Mouse (Mus musculus) yolk sac, embryonic 10.5 days (tissue): ENCODE results near the gene Diras2.

Experiments
- DNase-seq: peaks from one replicate; pipeline ENCODE4 v3.0.0-alpha.2; 2017; ENCODE audit warnings: low spot score

The Diras2 gene

DNA sequence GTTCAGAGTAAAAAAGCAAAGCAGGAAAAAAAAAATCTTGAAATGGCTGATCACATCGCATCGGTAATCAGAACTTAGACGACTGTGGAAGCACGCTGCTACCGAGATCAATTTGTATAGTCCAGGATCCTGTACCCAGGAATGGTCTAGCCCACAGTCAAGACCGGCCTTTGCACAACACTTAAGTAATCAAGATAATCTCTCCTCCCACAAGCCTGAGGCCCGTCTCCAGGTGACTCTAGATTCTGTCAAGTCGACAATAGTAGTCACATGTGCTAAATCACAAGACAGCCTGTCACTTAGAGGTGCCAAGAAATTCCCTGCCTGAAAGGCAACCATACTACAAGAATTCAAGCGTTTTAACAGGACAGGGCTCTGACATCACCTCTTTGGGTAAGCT lies at the start of gene Diras2:
Diras2 (minus strand) TSS at position 159 of the 400 bp plus-strand sequence.
- peak; percentile 49 for DNase-seq

DNA sequence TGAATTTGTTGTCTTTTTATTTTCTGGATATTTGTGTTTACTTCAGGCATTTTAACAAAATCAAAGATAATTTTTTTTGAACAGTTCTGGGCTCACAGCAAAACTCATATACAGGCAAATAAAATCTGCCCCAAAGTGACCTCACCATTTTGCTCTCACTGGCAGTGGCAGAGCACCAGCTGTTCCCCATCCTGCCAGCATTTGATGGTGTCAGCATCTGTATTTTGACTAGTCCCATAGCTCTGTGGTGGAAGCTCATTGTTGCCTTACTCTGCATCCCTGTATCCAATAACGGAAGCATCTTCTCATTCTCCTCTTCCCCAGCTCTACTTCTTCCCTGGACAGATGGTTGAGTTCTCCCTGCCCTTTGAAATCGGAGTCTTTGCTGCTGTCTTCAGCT lies 47.7 kb upstream of the Diras2 start:
- DNase-seq: no peak

GRCm38 (mm10) chr13:52577939-52578338 lies 46.9 kb upstream of the Diras2 start:
- no peak for DNase-seq

GRCm38 (mm10) chr13:52577326-52577920 lies 46.3 kb upstream of the Diras2 start:
- no peak for DNase-seq

DNA sequence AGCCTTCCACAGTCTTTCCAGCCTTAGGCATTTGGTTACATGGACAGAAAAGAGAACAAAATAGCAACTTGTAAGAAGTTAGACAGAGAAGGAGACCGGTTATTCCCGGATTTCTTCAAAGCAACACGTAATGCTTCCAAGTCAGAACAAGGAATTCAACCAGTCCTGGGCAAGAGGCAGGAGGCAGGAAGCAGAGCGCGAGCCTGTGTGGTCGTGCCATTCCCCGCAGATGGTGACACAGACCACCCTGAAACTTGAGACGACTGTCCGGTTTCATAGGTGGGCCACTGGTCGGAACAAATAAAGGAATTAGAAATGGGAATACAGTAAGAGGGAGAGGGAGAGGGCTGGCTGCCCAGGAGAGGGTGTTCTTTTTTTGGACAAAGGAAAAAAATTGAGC lies 45.8 kb upstream of the Diras2 start:
- DNase-seq: no peak

DNA sequence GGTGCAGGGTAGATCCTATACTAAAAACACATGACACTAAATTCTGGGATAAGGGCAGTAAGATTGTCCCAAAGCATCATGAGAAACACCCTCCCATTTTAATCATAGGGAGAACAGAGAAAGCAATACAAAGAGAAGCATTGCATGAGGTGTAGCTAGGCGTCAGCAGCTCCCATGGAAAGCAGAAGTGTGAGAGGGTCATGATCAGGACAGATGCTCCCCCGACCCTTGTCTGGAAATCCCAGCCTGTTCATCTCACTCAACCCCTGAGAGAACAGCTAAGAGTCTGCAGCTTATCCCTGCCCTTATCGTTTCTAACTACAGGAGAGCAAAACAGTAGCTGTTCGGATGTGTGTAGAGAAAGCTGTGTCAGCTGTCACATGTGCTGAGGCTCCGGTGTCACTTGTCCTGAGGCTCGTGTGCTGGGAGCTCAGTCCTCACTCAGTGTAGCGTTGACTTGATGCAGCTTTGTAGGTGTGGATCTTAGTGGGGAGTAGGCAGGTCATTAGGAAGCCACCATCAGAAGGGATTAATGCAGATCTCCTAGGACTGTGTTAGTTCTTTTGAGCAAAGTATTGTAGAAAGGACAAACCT lies 45.0 kb upstream of the Diras2 start:
- DNase-seq: no peak

DNA sequence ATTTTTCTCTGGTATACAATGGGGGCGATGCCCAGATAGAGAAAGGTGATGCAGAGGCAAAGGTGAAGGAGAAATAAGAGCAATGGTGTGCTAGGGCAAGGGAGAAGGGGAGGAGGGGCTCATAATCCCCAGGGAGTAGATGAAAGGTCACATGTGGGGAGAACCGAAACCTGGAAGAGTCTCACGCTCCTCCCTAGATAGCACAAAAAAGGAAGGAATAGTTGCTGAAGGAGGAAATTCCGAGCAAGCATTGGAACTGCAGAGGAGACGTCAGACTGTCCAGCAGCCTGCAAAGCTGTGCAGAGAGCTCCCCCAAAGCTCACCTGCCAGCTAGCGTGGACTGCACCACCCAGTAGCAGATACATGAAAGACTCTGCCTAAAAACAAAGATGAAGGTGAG lies 44.4 kb upstream of the Diras2 start:
- no peak for DNase-seq

DNA sequence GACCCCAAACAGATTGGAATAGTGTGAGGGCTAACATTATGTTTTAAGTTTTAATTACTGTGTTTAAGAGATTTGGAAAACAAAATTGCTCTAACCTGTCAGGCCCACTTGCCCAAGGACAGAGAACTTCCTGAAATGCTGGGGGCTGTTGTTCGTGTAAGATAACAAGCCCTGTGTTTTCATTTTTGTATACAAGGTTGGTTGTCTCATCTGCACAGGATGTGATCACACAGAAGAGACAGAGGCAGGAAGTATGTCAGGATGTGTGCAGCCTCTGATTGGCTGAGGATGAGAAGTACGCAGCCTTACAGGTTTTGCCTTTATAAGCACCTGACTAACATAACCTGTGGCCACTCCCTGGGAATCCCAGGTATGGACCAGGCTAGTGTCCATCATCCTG lies 43.2 kb upstream of the Diras2 start:
- no peak for DNase-seq

DNA sequence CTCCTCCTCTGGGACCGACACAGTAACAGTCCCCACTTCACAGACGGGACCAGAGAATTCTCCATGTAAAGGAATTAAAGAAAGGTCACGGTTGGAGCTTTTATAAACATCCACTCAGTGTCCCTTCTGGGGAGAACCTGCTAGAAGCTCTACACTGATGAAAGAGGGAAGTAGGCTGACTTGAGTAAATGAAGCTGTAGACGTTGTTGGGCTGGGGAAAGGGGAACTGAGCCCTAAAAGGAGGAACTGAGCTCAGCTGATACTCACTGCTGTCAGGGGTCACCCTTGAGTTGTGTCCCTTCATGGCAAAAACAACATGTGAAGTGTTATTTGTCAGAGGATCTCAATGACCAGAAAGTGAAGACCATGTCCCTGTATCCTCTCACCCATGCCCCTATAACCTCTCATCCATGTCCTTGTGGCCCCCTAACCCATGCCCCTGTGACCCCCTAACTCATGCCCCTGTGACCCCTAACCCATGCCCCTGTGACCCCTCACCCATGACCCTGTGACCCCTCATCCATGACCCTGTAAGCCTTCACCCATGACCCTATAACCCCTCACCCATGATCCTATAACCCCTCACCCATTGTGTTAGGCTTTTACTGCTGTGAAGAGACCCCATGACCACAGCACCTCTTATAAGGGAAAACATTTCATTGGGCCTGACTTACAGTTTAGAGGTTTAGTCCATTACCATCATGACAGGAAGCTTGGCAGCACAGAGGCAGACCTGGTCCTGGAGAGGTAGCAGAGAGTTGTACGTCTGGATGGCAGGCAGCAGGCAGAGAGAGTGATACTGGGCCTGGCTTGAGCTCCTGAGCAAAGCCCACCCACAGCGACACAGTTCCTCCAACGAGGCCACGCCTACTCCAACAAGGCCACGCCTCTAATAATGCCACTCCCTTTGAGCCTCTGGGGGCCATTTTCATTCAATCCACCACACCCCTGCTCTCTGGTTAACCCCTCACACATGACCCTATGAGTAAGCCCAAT lies 41.7 kb upstream of the Diras2 start:
- DNase-seq: no peak

- no peak for DNase-seq
Observed at GRCm38 (mm10) chr13:52571591-52572384, 40.7 kb upstream of the Diras2 start.

- no peak for DNase-seq
Observed at GRCm38 (mm10) chr13:52570276-52570675, 39.2 kb upstream of the Diras2 start.

GRCm38 (mm10) chr13:52569194-52569769 lies 38.2 kb upstream of the Diras2 start:
- no peak for DNase-seq

DNA sequence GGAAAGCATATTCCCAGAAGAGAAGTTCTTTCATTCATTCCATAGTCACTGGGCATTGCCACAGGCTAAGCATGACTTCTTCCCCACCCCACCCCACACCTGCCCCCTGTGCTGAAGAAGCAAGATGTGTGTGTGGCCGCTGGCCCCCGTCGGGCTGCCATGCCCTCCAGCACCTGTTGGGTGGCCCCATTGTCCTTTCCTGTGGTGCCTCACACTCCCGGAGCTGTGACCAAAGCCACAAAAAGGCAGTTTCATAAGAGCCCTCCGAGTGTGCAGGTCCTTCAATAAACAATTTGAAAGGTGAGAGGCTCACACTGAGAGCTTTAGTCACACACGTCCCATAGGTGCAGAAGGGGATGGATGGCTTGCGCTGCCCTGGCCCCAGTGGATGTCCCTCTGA lies 35.7 kb upstream of the Diras2 start:
- no peak for DNase-seq

DNA sequence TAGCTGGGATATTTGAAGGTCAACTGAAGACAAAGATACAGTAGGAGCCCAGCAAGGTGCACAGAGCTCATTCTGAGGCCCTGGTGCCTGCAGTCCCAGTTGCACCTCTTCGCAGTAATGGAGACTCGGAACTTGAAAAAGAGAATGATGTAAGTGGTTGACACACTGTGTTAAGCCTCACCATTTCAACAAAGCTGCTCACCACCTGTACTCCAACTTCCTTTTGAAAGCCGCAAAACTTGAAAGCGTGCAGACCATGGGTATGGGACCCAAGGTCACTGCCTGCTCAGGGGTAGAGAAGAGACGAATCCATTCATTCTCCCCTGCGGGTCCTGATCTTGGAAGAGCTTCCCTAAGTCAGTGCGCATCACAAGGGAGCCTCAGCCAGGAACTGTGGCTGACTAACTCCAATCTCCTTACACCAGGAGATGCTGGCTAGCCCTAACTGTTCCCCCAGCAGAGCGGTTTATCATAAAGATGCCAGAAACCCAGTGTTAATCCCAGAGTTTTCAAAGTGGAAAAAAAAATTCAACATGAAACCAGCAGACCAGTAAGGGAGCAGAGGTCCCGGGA lies 35.2 kb upstream of the Diras2 start:
- no peak for DNase-seq

- DNase-seq: no peak
Observed at GRCm38 (mm10) chr13:52565103-52565739, 34.1 kb upstream of the Diras2 start.

- DNase-seq: no peak
Observed at GRCm38 (mm10) chr13:52562166-52562571, 31.1 kb upstream of the Diras2 start.

- DNase-seq: no peak
Observed at GRCm38 (mm10) chr13:52561367-52562165, 30.5 kb upstream of the Diras2 start.

DNA sequence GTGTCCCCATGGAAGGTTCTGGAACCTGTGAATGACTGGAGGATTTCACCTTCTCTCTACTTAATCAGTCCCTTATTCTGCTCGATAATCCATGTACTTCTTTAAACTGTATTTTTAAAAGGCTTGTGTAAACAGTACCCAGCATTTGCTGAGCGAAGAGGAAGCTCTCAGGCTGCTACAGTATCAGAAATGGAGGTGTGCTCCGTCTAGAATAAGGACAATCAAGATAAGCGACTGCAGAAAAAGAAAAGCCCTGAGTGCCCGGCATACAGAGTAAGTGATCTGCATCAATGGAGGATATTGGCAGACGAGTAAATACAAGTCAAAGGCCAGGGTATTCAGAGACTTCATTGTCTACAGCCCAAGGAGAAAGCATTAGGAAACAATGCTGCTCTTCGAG lies 26.3 kb upstream of the Diras2 start:
- no peak for DNase-seq

DNA sequence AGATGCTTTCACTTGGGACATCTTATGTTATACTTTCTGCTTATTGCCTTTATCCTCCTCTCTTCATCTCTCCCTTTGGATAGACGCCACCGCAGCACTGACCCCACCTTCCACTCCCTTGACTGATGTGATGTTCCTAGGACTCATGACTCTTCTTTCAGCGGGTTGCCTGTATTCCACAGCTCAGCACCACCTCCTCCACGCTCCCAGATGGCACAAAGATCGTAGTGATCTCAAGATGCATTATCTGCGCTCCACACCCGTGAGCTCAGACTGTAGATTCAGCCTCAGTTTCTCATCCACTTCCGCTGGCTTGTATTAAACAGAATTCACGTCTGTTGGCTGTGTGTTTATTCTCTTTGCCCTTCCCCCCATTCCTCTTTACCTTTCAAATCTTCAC lies 23.6 kb upstream of the Diras2 start:
- no peak for DNase-seq

GRCm38 (mm10) chr13:52552822-52553477 lies 21.9 kb upstream of the Diras2 start:
- no peak for DNase-seq
